Mouse (Mus musculus) heart, postnatal 0 days (tissue): Measurements from ENCODE around the gene Ccdc146. TPM values are rescaled to one million over a fixed set of nuclear protein-coding genes. Genes with fewer than 3 reads are reported as not detected.

Experiments used
- ATAC-seq: fragments of 200-750 bp; cut with Nextera tagmentation; 2 replicates; pipeline ENCODE4 v1.8.0; 2017; ENCODE audit warnings: low read depth, moderate number of reproducible peaks, moderate library complexity; ENCODE audit not compliant: insufficient read depth
- DNase-seq: peaks from one replicate; pipeline ENCODE4 v3.0.0-alpha.2; 2016; ENCODE audit warnings: low spot score
- H3K27ac ChIP-seq: fragments of 300-500 bp; sonication (generic); 2 replicates; pipeline ENCODE4 v1.5.1; 2014; ENCODE audit warnings: low read depth, mild to moderate bottlenecking
- H3K27me3 ChIP-seq: fragments of 300-500 bp; sonication (generic); 2 replicates; pipeline ENCODE4 v1.6.1; 2014; ENCODE audit warnings: low read length, mixed read lengths; ENCODE audit not compliant: control insufficient read depth, insufficient read depth
- H3K36me3 ChIP-seq: fragments of 300-500 bp; sonication (generic); replicated peaks from 2 replicates; pipeline ENCODE4 v1.6.1; 2014; ENCODE audit warnings: low read length, mixed read lengths; ENCODE audit not compliant: control insufficient read depth, insufficient read depth
- H3K4me1 ChIP-seq: fragments of 300-500 bp; sonication (generic); 2 replicates; pipeline ENCODE4 v1.6.1; 2014; ENCODE audit warnings: antibody characterized with exemption; ENCODE audit not compliant: control insufficient read depth, insufficient read depth
- H3K4me2 ChIP-seq: fragments of 300-500 bp; sonication (generic); 2 replicates; pipeline ENCODE4 v1.6.1; 2014; ENCODE audit warnings: low read depth, mild to moderate bottlenecking, low read length, moderate library complexity
- H3K4me3 ChIP-seq: fragments of 300-500 bp; sonication (generic); 2 replicates; pipeline ENCODE4 v1.5.1; 2014; ENCODE audit warnings: low read depth, low read length
- H3K9ac ChIP-seq: fragments of 300-500 bp; sonication (generic); replicated peaks from 2 replicates; pipeline ENCODE4 v1.6.1; 2014; ENCODE audit warnings: low read depth, low read length, mixed read lengths
- H3K9me3 ChIP-seq: fragments of 300-500 bp; sonication (generic); replicated peaks from 2 replicates; pipeline ENCODE4 v1.6.1; 2016; ENCODE audit warnings: low read length; ENCODE audit not compliant: control insufficient read depth
- CTCF ChIP-seq: IDR thresholded peaks from 2 replicates; pipeline ENCODE4 v1.5.1; 2016; ENCODE audit warnings: antibody characterized with exemption, control low read depth, low read depth
- EP300 ChIP-seq: IDR thresholded peaks from 2 replicates; pipeline ENCODE4 v1.6.1; 2016; ENCODE audit warnings: antibody characterized with exemption, low read depth
- WGBS: fragments of 180-500 bp; shearing (Covaris S2); extraction: QIAGEN DNeasy Blood & Tissue Kit; methylation state at CpG from one replicate; pipeline ENCODE4 v1.1.7; 2014; 5-methylcytosine and 5-hydroxymethylcytosine counted together
- polyA plus RNA-seq: library from polyadenylated mRNA; unstranded; fragments of >200 nt; fragmentation: Nextera tagmentation; extraction: Ambion mirVana; gene quantifications from 2 replicates; pipeline ENCODE4 v1.2.1, GENCODE M21; 2015
- total RNA-seq: library from RNA; depleted of rRNA; stranded (reverse); fragments of >200 nt; gene quantifications from 2 replicates; pipeline ENCODE4 v1.2.3, GENCODE M21; 2014; ENCODE audit warnings: low replicate concordance

Gene Ccdc146
- total and polyA plus RNA-seq, 2 experiments from 2014 or later: 0.08 to 4.1 TPM

DNA sequence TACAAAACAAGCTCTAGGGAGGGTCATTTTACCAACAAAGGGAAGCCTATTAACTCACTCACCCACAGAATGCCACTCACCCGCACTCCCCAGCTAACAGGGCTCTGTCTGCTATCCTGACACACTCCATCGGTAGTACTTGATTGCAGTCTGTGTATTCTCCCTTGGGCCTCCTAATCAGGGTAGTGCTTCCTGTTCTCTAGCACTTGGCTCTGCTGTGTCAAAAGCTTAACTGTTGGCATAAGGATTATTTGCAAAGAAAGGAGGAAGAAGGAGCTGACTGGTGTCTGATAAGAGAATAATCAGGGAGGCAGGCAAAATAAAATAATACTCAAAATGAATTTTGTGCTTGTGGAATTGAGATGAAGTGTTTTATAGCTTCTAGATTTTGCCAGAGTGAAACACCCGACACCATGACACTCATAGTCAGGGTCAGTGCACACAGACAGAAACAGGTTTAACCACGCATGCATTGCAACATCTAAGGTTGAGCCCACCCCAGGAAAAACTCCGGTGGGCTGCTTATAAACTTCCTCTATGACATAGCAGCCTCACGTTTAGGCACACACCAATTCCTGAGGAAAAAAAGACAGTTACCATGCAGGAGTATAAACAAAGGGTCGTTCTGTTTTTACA, 29.2 kb downstream of the Ccdc146 start:
- 29% methylated on average over 7 of the region's 7 CpGs for WGBS
- Histone ChIP-seq H3K4me2 (no peak overlapping the region), H3K27me3 (no peaks in the 10 kb centered on the region), H3K9me3 (no peaks in the 10 kb centered on the region), H3K9ac (no peak overlapping the region), H3K36me3 (no peaks in the 10 kb centered on the region), H3K27ac (peak overlapping the region; percentile 49), H3K4me1 (peaks cover 23% of the 10 kb centered on the region; the same call in 1 of the 2 replicates), H3K4me3 (no peak overlapping the region)
- TF ChIP-seq CTCF (no peak), EP300 (peak; percentile 72)
- ATAC-seq (peak; percentile 81), DNase-seq (peak; percentile 66)

GRCm38 (mm10) chr5:21394562-21394961, 29.9 kb downstream of the Ccdc146 start:
- H3K9me3 ChIP-seq: no peaks in the 10 kb centered on the region
- 69% methylated on average over 2 of the region's 2 CpGs for WGBS
- ATAC-seq (no peak), DNase-seq (no peak)
- H3K4me3 ChIP-seq: no peak overlapping the region
- no peaks in the 10 kb centered on the region for H3K36me3 ChIP-seq
- no peak overlapping the region for H3K9ac ChIP-seq
- H3K4me2 ChIP-seq: no peak overlapping the region
- TF ChIP-seq EP300 (no peak), CTCF (no peak)
- H3K4me1 ChIP-seq: peaks cover 23% of the 10 kb centered on the region; the same call in 1 of the 2 replicates
- H3K27ac ChIP-seq: 0 out of 2 replicates have a peak overlapping the region, but pooled peaks have one; percentile 3
- H3K27me3 ChIP-seq: no peaks in the 10 kb centered on the region

DNA sequence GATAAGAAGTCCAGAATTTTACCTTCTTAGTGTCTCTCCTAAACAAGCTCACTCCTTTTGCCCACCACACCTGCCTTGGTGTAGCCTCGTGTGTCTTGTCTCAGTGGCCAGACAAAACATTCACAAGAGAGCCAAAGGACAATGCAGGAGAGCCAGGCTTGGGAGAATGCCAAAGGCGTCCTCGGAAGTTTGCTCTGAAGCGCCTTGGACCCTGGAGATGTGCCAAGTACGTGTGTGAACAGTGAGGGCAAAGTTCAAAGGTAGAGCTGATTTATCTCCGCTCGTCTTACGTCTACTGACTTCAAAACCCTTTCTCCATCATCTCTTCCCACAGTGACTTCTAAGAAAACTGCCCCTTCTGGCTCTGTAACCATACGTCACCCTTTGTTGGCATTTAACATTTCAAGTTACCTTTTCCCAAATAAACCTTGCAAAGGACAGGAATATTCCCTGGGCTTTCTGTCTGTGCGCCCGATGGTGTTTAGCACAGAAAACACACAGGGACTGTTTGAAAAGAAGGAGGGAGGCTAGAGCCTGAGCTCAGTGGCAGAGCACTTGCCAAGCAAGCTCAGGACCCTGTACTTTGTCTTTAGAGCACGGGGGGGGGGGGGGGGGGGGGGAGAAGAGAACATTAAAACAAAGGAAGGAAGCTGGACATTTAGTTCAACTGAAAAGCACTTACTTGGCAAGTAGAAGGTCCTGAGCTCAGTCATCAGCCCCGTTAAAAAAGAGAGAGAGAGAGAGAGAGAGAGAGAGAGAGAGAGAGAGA, 32.7 kb downstream of the Ccdc146 start:
- 22% methylated on average over 12 of the region's 13 CpGs for WGBS
- no peaks in the 10 kb centered on the region for H3K36me3 ChIP-seq
- peaks cover 23% of the 10 kb centered on the region; the same call in 1 of the 2 replicates for H3K4me1 ChIP-seq
- no peak for TF ChIP-seq EP300
- peak overlapping the region; percentile 21; the same call in 1 of the 2 replicates for H3K4me2 ChIP-seq
- DNase-seq (peak; percentile 16), ATAC-seq (no peak; the same call in 1 of the 2 replicates)
- no peaks in the 10 kb centered on the region for H3K9me3 ChIP-seq
- H3K27ac ChIP-seq: no peak overlapping the region
- no peak overlapping the region for H3K9ac ChIP-seq
- no peaks in the 10 kb centered on the region for H3K27me3 ChIP-seq
- no peak overlapping the region for H3K4me3 ChIP-seq

DNA sequence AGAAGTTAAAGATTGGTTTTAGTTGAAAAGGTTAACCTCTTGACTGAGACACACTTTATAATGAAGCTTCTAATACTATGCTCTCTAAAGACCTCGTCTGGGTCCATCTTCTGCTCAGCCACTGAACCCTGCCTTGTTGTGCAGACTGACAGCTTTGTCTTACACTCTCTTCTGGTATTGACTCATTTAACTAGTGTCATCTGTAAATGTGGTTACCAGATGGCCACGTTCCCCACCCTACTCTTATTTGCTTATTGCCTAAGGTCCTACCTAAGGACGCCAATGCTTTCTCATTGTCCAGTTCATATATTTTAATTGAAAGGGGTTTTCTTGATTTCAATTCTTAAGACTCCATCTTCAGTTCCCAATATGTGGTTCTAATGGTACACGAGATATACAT, 35.6 kb downstream of the Ccdc146 start:
- Histone ChIP-seq H3K36me3 (no peaks in the 10 kb centered on the region), H3K9ac (no peak overlapping the region), H3K4me1 (peaks cover 9% of the 10 kb centered on the region), H3K27ac (no peak overlapping the region), H3K4me2 (no peak overlapping the region), H3K4me3 (no peak overlapping the region), H3K9me3 (no peaks in the 10 kb centered on the region), H3K27me3 (no peaks in the 10 kb centered on the region)
- ATAC-seq: no peak
- WGBS: 86% methylated on average over 4 of the region's 4 CpGs
- no peak for DNase-seq
- TF ChIP-seq CTCF (no peak), EP300 (no peak)

DNA sequence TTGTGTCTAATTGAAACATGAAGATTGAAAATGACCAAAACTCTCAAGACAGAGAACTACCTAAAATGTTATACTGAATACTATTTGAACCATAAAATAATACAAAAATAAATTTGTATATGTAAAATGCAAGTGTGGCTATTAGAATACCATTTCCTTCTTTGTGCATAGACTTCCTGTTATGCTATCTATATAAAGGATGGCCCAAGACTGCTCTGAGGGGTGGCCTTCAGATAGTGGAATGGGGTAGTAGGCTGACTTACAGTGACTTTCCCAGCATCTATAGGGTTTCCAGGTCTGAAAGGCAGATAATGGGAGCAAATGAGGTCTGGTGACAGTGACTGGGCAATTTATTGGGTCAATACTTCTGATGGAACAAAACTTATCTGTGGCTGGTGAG, 37.1 kb downstream of the Ccdc146 start:
- no peaks in the 10 kb centered on the region for H3K9me3 ChIP-seq
- H3K9ac ChIP-seq: no peak overlapping the region
- H3K4me2 ChIP-seq: no peak overlapping the region
- no peak overlapping the region for H3K27ac ChIP-seq
- no peak overlapping the region for H3K4me3 ChIP-seq
- DNase-seq (no peak), ATAC-seq (no peak)
- H3K36me3 ChIP-seq: no peaks in the 10 kb centered on the region
- TF ChIP-seq CTCF (no peak), EP300 (no peak)
- no peaks in the 10 kb centered on the region for H3K27me3 ChIP-seq
- peaks cover 19% of the 10 kb centered on the region for H3K4me1 ChIP-seq
